Mouse (Mus musculus) G1E (cell line): ENCODE measurements at regions not wholly inside any gene's neighbourhood (a gene's known extent, or its start where the extent isn't known, plus 50 kb on each side); places are given as distances from the start of the nearest gene placed in this dataset.

Experiments used
- CTCF ChIP-seq: IDR thresholded peaks from 2 replicates; pipeline ENCODE4 v1.5.1; 2012; ENCODE audit warnings: low read depth, low read length, inconsistent platforms, mixed read lengths
- GATA1 ChIP-seq: IDR thresholded peaks from 2 replicates; pipeline ENCODE4 v1.6.1; 2012; ENCODE audit warnings: borderline replicate concordance, low read length, inconsistent platforms, mixed read lengths
- GATA2 ChIP-seq: IDR thresholded peaks from 2 replicates; pipeline ENCODE4 v1.6.1; 2012; ENCODE audit warnings: low read depth, low read length, inconsistent platforms, borderline replicate concordance
- POLR2AphosphoS5 ChIP-seq: IDR thresholded peaks from 2 replicates; pipeline ENCODE4 v1.6.1; 2012; ENCODE audit warnings: low read depth, low read length, inconsistent platforms; ENCODE audit not compliant: insufficient replicate concordance
- TAL1 ChIP-seq: conservative IDR thresholded peaks from 2 replicates; pipeline ENCODE4 v1.6.1; 2012; ENCODE audit warnings: low read depth, low read length, inconsistent platforms, mixed read lengths

DNA sequence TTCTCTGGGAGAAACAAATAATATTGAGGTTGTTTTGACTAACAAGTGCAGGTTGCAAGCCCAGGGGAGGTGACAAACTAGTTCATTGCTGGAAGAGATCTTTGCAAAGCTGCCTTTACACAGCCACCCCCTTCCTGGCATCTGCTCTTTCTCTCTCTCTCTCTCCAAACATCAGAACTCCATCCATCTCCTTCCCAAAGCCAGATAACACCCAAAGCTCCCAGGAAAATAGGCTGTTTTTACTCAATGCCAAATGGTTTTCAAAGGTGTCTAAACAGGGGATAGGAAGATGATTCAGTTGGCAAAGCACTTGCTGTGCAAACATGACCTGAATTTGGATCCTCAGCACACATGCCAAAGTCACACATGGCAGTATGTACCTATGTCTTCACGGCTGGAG lies 133.9 kb downstream of the Chst1 start:
- TF ChIP-seq CTCF (no peak), GATA1 (no peak), GATA2 (no peak), TAL1 (no peak), POLR2AphosphoS5 (no peak)
